Mouse (Mus musculus): ENCODE measurements around the gene H2-Q7. TPM values are rescaled to one million over a fixed set of nuclear protein-coding genes. Genes with fewer than 3 reads are reported as not detected.

H2-Q7 gene
- polyA plus RNA-seq, 1 experiment from 2014 or later: 2.5 TPM

- no peaks in the 10 kb centered on the region for H3K27me3 ChIP-seq (ENCODE audit: control insufficient read depth, insufficient read depth, low read length)
- 36% methylated on average over 4 of the region's 4 CpGs for WGBS
Measured at GRCm38 (mm10) chr17:35485702-35486101, 46.7 kb downstream of the H2-Q7 start.

DNA sequence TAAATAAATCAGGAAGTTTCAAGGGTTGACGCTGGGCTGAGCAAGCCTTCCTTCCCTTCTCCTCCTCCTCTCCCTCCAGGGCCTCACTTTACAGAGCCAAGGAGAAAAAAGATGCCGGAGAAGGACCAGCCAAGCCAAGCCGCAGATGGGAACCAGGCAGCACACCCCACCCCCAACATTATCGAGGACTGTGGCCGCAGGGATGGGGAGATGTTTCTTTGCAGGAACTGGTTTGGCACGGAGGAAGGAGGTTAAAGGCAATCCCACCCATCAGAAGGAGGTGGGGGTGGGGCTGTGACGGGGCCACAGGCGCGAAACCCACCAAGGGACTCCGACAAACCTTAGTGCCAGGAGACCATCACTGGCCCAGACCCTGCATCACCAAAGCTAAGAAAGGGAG lies 47.8 kb downstream of the H2-Q7 start:
- no peaks in the 10 kb centered on the region for H3K27me3 ChIP-seq (ENCODE audit: control insufficient read depth, insufficient read depth, low read length)
- H3K4me1 ChIP-seq (ENCODE audit: control insufficient read depth, insufficient read depth, low read length): no peaks in the 10 kb centered on the region
- no peak overlapping the region for H3K4me2 ChIP-seq (ENCODE audit: low read length)
- no peaks in the 10 kb centered on the region for H3K36me3 ChIP-seq (ENCODE audit: control insufficient read depth, insufficient read depth, low read length)
- DNase-seq (no peak), ATAC-seq (ENCODE audit: low FRiP score, low TSS enrichment) (no peak)
- H3K9me3 ChIP-seq (ENCODE audit: control insufficient read depth, low read length): no peaks in the 10 kb centered on the region
- no peak overlapping the region for H3K9ac ChIP-seq (replicated peaks; ENCODE audit: low read length)
- no peak overlapping the region for H3K4me3 ChIP-seq (replicated peaks; ENCODE audit: low read depth, low read length)
- no peak overlapping the region for H3K27ac ChIP-seq (replicated peaks; ENCODE audit: low read depth, low read length)
- 65% methylated on average over 10 of the region's 10 CpGs for WGBS

More at GRCm38 (mm10) chr17:35485702-35486101, 46.7 kb downstream of the H2-Q7 start:
- H3K4me2 ChIP-seq (ENCODE audit: low read length): no peak overlapping the region
- H3K9ac ChIP-seq (replicated peaks; ENCODE audit: low read length): no peak overlapping the region
- no peaks in the 10 kb centered on the region for H3K9me3 ChIP-seq (ENCODE audit: control insufficient read depth, low read length)
- no peaks in the 10 kb centered on the region for H3K4me1 ChIP-seq (ENCODE audit: control insufficient read depth, insufficient read depth, low read length)
- H3K36me3 ChIP-seq (ENCODE audit: control insufficient read depth, insufficient read depth, low read length): no peaks in the 10 kb centered on the region
- H3K27ac ChIP-seq (replicated peaks; ENCODE audit: low read depth, low read length): no peak overlapping the region
- no peak overlapping the region for H3K4me3 ChIP-seq (replicated peaks; ENCODE audit: low read depth, low read length)
- DNase-seq (no peak), ATAC-seq (ENCODE audit: low FRiP score, low TSS enrichment) (no peak)

DNA sequence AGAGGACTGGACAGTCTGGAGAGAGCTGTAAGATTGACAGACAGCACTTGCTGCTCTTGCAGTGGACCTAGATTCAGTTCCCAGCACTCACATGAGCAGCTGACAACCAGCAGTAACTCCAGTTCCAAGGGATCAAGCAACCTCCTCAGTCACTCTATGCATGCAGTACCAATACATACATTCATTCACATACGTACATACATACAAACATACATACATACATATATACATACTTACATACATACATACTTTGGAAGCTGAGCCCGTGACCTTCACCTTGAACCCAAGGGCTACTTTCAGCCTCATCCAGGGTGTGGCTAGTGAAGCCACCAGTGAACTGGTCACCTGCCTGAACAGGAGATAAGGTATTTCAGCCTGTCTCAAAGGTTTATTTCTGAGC lies 49.1 kb downstream of the H2-Q7 start:
- no peaks in the 10 kb centered on the region for H3K4me1 ChIP-seq (ENCODE audit: control insufficient read depth, insufficient read depth, low read length)
- H3K4me2 ChIP-seq (ENCODE audit: low read length): no peak overlapping the region
- H3K9ac ChIP-seq (replicated peaks; ENCODE audit: low read length): no peak overlapping the region
- no peaks in the 10 kb centered on the region for H3K9me3 ChIP-seq (ENCODE audit: control insufficient read depth, low read length)
- H3K27me3 ChIP-seq (ENCODE audit: control insufficient read depth, insufficient read depth, low read length): no peaks in the 10 kb centered on the region
- no peak overlapping the region for H3K4me3 ChIP-seq (replicated peaks; ENCODE audit: low read depth, low read length)
- no peak for DNase-seq
- H3K27ac ChIP-seq (replicated peaks; ENCODE audit: low read depth, low read length): no peak overlapping the region
- ATAC-seq (ENCODE audit: low FRiP score, low TSS enrichment): no peak
- 98% methylated on average over 2 of the region's 2 CpGs for WGBS
- H3K36me3 ChIP-seq (ENCODE audit: control insufficient read depth, insufficient read depth, low read length): no peaks in the 10 kb centered on the region

DNA sequence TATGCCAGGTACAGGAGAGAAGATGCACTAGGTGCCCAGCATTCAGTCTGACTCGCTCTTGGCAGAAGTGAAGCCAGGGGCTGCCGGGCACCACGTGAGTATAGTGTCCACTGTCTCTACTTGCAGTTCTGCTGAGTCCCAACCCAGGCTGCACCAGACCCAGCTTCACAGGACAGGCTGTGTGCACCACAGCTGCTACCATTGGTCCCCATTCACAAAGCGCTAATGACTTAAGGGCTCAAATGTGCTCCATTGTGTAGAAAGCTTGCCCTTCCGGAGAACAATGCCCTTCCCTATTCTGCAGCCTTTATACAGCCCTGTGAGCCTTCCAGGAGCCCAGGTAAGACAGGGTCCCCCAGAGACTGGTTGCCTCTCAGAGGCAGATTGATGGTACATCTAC lies 51.4 kb downstream of the H2-Q7 start:
- Histone ChIP-seq H3K4me1 (ENCODE audit: control insufficient read depth, insufficient read depth, low read length) (no peaks in the 10 kb centered on the region), H3K36me3 (ENCODE audit: control insufficient read depth, insufficient read depth, low read length) (no peaks in the 10 kb centered on the region), H3K27me3 (ENCODE audit: control insufficient read depth, insufficient read depth, low read length) (no peaks in the 10 kb centered on the region), H3K9me3 (ENCODE audit: control insufficient read depth, low read length) (no peaks in the 10 kb centered on the region), H3K4me2 (ENCODE audit: low read length) (no peak overlapping the region), H3K9ac (replicated peaks; ENCODE audit: low read length) (no peak overlapping the region), H3K4me3 (replicated peaks; ENCODE audit: low read depth, low read length) (no peak overlapping the region), H3K27ac (replicated peaks; ENCODE audit: low read depth, low read length) (no peak overlapping the region)
- ATAC-seq (ENCODE audit: low FRiP score, low TSS enrichment): no peak
- WGBS: 47% methylated on average over 5 of the region's 5 CpGs
- DNase-seq: no peak

Other genes starting within 250 kb of the H2-Q7 start
- gene Ltb, start 244.7 kb upstream of the H2-Q7 start, polyA plus RNA-seq (2014; fragmentation: Nextera tagmentation; extraction: Ambion mirVana): 0.74 and 0.84 TPM in 2 replicates
- not detected in 2 replicates for gene Tnf, start 237.1 kb upstream of the H2-Q7 start, polyA plus RNA-seq (2014; fragmentation: Nextera tagmentation; extraction: Ambion mirVana)
- gene Lta, start 233.8 kb upstream of the H2-Q7 start, polyA plus RNA-seq (2014; fragmentation: Nextera tagmentation; extraction: Ambion mirVana): 0.20 and 0.73 TPM in 2 replicates
- gene Gm16181, start 218.3 kb upstream of the H2-Q7 start, polyA plus RNA-seq (2014; fragmentation: Nextera tagmentation; extraction: Ambion mirVana): not detected in 2 replicates
- 78.1 and 99.0 TPM in 2 replicates for gene Atp6v1g2, start 205.5 kb upstream of the H2-Q7 start, polyA plus RNA-seq (2014; fragmentation: Nextera tagmentation; extraction: Ambion mirVana)
- 3.8 and 7.3 TPM in 2 replicates for gene Nfkbil1, start 203.4 kb upstream of the H2-Q7 start, polyA plus RNA-seq (2014; fragmentation: Nextera tagmentation; extraction: Ambion mirVana)
- 386 and 390 TPM in 2 replicates for gene Ddx39b, start 197.4 kb upstream of the H2-Q7 start, polyA plus RNA-seq (2014; fragmentation: Nextera tagmentation; extraction: Ambion mirVana)
- 68.5 and 74.3 TPM in 2 replicates for gene H2-D1, start 176.4 kb upstream of the H2-Q7 start, polyA plus RNA-seq (2014; fragmentation: Nextera tagmentation; extraction: Ambion mirVana)
- gene H2-Q1, start 118.8 kb upstream of the H2-Q7 start, polyA plus RNA-seq (2014; fragmentation: Nextera tagmentation; extraction: Ambion mirVana): 0.16 TPM in 1 of 2 replicates, not detected in the other
- gene H2-Q2, start 96.9 kb upstream of the H2-Q7 start, polyA plus RNA-seq (2014; fragmentation: Nextera tagmentation; extraction: Ambion mirVana): 1.5 and 1.8 TPM in 2 replicates
- gene H2-Q4, start 59.5 kb upstream of the H2-Q7 start, polyA plus RNA-seq (2014; fragmentation: Nextera tagmentation; extraction: Ambion mirVana): 0.18 and 0.80 TPM in 2 replicates
- gene H2-Q6, start 14.3 kb upstream of the H2-Q7 start, polyA plus RNA-seq (2014; fragmentation: Nextera tagmentation; extraction: Ambion mirVana): 0.61 and 0.63 TPM in 2 replicates
- 0.38 TPM in 1 of 2 replicates, not detected in the other for gene H2-Q10, start 30.9 kb downstream of the H2-Q7 start, polyA plus RNA-seq (2014; fragmentation: Nextera tagmentation; extraction: Ambion mirVana)
- not detected in 2 replicates for gene Pou5f1, start 66.9 kb downstream of the H2-Q7 start, polyA plus RNA-seq (2014; fragmentation: Nextera tagmentation; extraction: Ambion mirVana)
- 8.9 and 15.5 TPM in 2 replicates for gene Tcf19, start 77.7 kb downstream of the H2-Q7 start, polyA plus RNA-seq (2014; fragmentation: Nextera tagmentation; extraction: Ambion mirVana)
- 1.6 and 3.4 TPM in 2 replicates for gene Cchcr1, start 77.9 kb downstream of the H2-Q7 start, polyA plus RNA-seq (2014; fragmentation: Nextera tagmentation; extraction: Ambion mirVana)
- gene Psors1c2, start 94.0 kb downstream of the H2-Q7 start, polyA plus RNA-seq (2014; fragmentation: Nextera tagmentation; extraction: Ambion mirVana): 0.54 and 0.61 TPM in 2 replicates
- gene Cdsn, start 113.0 kb downstream of the H2-Q7 start, polyA plus RNA-seq (2014; fragmentation: Nextera tagmentation; extraction: Ambion mirVana): 0.11 TPM in 1 of 2 replicates, not detected in the other
- not detected in 2 replicates for gene 2300002M23Rik, start 128.3 kb downstream of the H2-Q7 start, polyA plus RNA-seq (2014; fragmentation: Nextera tagmentation; extraction: Ambion mirVana)
- gene Sfta2, start 162.4 kb downstream of the H2-Q7 start, polyA plus RNA-seq (2014; fragmentation: Nextera tagmentation; extraction: Ambion mirVana): not detected in 2 replicates
- not detected in 2 replicates for gene Gm9573, start 187.5 kb downstream of the H2-Q7 start, polyA plus RNA-seq (2014; fragmentation: Nextera tagmentation; extraction: Ambion mirVana)
- not detected in 2 replicates for gene Mucl3, start 204.5 kb downstream of the H2-Q7 start, polyA plus RNA-seq (2014; fragmentation: Nextera tagmentation; extraction: Ambion mirVana)
- 9.5 and 14.8 TPM in 2 replicates for gene Vars2, start 228.4 kb downstream of the H2-Q7 start, polyA plus RNA-seq (2014; fragmentation: Nextera tagmentation; extraction: Ambion mirVana)
- gene Gtf2h4, start 234.6 kb downstream of the H2-Q7 start, polyA plus RNA-seq (2014; fragmentation: Nextera tagmentation; extraction: Ambion mirVana): 23.6 and 25.5 TPM in 2 replicates